Mouse (Mus musculus) urinary bladder, adult 2 months (tissue): ENCODE measurements around the gene Polh. TPM values are rescaled to one million over a fixed set of nuclear protein-coding genes. Genes with fewer than 3 reads are reported as not detected.

Source experiments
- DNase-seq: peaks from one replicate; pipeline ENCODE4 v3.0.0; 2022; ENCODE audit warnings: low spot score
- polyA plus RNA-seq: library from polyadenylated mRNA; depleted of rRNA; stranded (reverse); fragments of >200 nt; gene quantifications from 2 replicates; pipeline ENCODE4 v1.2.3, GENCODE M21; 2012

The Polh gene
- polyA plus RNA-seq, 1 experiment = 6.1 TPM

- no peak for DNase-seq
Observed at GRCm38 (mm10) chr17:46168318-46168717, 34.1 kb downstream of the Polh start.

- no peak for DNase-seq
Observed at GRCm38 (mm10) chr17:46167014-46167413, 35.4 kb downstream of the Polh start.

- DNase-seq = no peak
Observed at GRCm38 (mm10) chr17:46166270-46166669, 36.2 kb downstream of the Polh start.

GRCm38 (mm10) chr17:46165460-46165859, 37.0 kb downstream of the Polh start:
- no peak for DNase-seq

DNA sequence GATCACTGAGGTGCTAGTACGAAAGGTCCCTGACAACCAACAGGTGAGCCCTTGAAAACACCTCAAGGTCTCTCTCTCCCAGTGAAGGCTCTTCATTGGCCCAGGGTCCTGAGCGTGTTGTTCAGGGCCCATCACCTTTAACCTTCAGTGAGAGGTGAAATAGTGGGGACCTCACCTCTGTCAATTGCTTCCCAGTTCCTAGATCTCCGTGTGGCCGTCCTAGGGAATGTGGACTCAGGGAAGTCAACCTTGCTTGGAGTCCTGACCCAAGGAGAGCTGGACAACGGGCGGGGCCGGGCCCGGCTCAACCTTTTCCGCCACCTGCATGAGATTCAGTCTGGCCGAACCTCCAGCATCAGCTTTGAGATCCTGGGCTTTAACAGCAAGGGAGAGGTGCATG, 37.7 kb downstream of the Polh start:
- no peak for DNase-seq

DNA sequence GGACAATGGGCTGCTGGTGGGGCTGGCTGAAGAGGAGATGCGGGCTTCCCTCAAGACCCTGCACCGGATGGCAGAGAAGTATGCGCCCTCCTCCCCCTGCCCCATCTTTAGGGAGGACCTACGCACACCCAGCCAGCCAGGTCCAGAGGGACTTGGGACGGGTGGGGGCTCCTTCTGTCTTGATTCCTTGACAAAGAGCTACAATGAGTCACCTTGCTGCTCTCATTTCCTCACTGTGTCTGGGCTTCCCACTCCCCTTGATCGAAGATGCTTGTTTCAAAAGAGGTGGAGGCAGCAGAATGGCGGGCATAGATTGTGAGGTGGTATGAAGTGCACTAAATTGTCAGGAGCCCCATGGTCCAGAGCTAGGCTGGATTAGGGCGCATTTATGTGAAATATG, 38.1 kb downstream of the Polh start:
- DNase-seq = no peak

DNA sequence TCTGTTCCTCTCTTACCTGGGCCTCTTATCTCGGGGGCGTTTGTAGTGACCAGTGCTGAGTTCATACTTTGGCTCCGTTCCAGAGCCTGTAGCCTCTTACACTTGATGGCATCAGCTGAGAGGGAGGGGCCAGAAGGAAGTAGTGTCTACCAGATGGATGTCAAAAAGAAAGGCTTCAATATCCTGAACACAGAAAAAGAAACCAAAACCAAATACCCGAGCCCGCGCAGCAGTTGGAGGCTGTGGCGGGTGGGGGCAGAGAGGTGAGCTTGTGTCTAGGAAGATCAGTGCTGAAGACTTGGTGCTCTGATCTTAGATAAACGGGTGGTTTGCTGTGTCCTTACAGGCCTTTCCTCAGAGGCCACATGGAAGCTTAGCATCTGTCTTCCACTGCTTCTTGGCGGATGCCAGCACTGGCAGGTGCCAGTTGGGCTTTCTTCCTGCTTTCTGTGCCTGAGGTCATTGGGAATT, 39.5 kb downstream of the Polh start:
- DNase-seq = no peak

DNA sequence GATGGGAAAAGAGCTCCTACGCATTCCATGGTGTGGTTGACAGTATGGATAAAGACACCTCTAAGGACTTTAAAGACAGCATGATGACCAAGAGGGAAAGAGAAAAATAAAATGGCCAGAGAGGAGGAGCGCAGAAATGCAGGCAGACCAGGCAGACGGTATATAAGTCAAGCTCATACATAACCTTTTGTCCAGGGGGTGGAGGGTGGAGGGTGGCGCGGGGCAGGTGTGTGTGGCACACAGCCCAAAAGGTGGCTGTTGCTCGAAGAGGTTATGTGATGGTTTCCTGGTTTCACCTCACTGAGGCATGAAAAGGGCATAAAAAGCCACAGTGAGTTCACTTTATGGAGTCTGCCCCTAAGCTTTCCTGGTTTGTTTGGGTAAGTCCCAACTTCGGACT, 39.9 kb downstream of the Polh start:
- DNase-seq = no peak

DNA sequence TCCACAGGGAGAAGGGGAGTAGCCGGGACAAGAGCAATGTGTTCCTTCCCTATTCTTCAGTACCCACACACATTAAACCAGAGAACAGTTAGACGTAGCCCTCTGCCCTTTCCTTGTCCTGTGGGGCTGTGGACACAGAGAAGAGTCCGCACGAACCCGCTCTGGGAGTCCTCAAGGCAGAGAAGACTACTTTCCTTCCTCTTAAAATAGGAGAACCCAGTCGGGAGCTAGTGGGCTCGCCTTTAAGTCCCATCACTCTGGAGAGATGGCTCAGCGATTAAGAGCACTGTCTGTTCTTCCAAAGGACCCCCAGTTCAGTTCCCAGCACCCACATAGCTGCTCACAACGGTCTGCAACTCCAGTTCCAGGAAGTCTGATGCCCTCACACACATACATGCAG, 40.7 kb downstream of the Polh start:
- DNase-seq = no peak

DNA sequence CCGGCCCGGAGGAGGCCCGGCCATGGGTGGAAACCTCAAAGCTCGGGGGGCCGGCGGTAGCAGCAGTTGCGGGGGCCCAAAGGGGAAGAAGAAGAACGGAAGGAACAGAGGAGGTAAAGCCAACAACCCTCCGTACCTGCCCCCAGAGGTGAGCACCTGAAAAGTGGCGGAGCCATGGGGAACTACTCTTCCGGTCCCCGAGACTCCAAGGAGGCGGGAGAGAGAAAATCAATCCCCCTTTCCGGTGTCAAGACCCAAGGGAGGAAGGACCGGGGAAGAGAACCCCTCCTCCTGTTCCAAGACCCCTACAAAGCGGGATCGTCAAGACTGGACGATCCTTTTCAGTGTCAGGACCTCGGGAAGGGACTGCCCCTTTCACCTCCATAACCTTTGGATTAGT, 41.3 kb downstream of the Polh start:
- DNase-seq = no peak

DNA sequence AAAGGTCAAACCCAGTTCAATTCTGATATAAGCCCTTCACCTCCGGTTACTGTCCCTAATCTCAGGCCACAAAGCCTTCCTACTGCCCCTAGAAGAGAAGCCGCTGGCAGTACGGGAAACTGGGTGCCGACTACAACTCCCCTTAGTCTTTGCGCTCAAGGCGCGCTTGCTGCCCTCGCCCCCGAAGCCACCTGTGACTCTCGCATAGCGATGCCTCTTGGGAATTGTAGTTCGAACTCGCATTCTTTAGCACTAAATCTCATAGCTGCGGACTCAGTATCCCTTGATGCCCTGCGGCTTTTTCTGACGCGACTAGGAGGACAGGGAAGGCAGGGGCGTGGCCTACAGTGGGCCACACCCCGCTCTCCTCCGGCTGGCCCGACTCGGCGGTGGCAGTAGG, 41.8 kb downstream of the Polh start, which contains the start of gene Gtpbp2:
Gene Gtpbp2, plus strand, starts transcription at position 347 of the 400 bp plus-strand sequence.
- DNase-seq = peak; percentile 77

DNA sequence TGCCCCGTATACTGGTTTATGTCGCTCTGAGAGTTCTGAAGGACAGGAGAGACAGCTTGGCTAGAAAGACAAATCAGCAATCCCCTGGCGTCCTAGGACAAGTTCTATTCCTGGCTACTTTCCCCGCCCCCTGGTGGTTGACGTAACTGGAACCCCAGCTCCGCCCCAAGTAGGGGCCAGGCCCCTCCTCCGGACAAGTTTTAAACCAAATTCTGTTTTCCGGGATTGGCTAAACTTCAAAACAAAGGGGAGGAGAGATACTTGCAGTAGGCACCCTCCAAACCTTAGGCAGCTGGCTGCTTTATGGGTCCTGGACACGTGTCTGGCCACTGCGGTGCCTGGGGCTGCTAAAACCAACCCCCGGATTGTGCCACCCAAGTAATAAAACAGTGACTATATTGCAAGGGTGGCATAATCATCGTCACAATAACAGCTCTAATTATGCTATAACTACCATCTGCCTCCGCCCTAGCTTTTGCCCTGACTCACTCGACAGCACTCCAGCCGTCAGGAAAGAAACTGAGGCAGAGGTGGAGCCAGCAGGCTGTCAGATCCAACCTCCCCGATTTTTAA, 42.3 kb downstream of the Polh start:
- DNase-seq = peak; percentile 75

GRCm38 (mm10) chr17:46159236-46159635, 43.2 kb downstream of the Polh start:
- DNase-seq = no peak

DNA sequence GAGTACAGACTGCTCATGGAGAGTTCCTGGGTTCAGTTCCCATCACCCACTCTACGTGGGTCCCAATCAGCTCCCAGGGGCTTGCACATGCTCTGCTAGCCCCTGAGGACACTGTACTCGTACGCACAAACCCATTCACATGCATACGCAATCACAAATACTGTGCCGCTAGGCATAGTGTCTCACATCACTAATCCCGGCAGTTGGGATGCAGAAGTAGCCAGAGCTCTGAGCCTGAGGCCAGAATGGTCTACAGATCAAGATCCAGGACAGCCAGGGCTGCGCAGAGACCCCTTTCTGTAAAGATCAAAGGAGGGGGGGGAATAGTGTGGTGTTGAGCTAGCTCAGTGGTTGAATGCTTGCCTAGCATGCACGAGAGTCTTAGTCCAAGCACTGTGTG, 45.3 kb downstream of the Polh start:
- no peak for DNase-seq

DNA sequence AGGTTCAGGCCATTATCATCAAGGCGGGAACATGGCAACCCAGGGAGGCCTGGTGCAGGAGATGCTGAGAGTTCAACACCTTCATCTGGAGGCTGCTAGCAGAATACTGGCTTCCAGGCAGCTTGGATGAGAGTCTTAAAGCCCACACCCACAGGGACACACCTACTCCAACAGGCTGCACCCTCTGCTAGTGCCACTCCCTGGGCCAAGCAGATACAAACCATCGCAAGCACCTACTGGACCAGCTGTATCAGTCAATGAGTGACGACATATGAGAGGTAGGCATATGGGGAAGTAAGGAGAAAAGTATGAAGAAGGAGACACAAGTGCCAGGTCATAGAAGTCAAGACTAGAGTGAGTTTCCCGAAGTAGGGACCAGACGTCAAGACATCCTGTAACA, 45.8 kb downstream of the Polh start:
- DNase-seq = no peak

DNA sequence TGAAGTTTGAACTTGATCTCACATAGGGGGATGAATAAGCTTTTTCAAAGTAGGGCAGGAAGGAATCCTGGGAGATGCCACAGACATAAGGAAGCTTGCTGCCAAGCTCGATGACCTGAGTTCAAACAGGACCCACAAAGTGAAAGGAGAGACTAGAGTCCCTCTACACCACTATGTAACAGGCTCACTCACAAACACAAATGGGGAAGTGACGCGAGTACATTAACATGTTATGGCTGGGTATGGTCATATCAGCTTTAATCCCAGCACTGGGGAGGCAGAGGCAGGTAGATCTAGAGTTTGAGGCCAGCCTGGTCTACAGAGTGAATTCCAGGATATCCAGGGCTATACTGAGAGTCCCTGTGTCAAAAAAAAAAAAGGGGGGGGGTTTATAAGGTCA, 48.1 kb downstream of the Polh start:
- DNase-seq = no peak

- DNase-seq = peak; percentile 60
Observed at GRCm38 (mm10) chr17:46152847-46153782, 49.3 kb downstream of the Polh start, which contains the start of gene Mad2l1bp. Gene Mad2l1bp, minus strand, starts transcription at chr17:46153553.

- DNase-seq = peak; percentile 51
Observed at GRCm38 (mm10) chr17:46143578-46144423, 58.6 kb downstream of the Polh start, which contains the start of gene Rsph9. Gene Rsph9, minus strand, starts transcription at chr17:46144216.

GRCm38 (mm10) chr17:46139872-46140271, 62.6 kb downstream of the Polh start:
- DNase-seq = no peak

GRCm38 (mm10) chr17:46138563-46139236, 63.7 kb downstream of the Polh start:
- no peak for DNase-seq

GRCm38 (mm10) chr17:46132862-46133261, 69.6 kb downstream of the Polh start:
- no peak for DNase-seq
